Mouse (Mus musculus): ENCODE measurements around the gene Mrpl58. TPM values are rescaled to one million over a fixed set of nuclear protein-coding genes. Genes with fewer than 3 reads are reported as not detected.

Mrpl58 gene
- polyA plus RNA-seq, 1 experiment from 2014 or later: 145 TPM

DNA sequence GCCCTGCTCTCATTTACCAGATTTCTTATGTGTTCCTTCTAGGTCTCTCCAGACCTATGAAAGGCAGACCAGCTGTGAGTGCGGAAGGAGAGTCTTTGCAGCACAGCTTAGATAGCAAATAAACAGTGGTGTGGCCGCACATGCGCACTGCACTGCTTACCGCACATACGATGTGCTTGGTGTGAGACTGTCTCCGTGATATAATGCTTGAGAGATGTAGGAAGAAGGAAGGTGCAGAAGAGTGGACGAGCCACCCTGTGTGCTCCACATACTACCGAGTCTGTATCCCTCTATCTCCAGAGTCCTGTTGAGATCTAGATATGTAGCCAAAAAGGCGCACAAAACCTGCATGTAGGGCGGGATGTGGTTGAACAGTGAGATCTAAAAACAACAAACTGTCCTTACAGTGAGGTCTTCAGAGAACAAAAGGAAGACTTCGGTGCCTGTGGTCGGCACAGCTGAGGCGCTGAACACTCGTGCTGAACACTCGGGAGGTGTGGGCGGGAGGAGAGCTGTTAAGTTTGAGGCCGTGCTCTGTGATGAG lies 3.4 kb downstream of the Mrpl58 start:
- Histone ChIP-seq H3K4me1 (replicated peaks; ENCODE audit: control insufficient read depth, insufficient read depth, low read length) (0 out of 2 replicates have a peak, but pooled peaks cover 4% of the 10 kb centered on the region), H3K4me2 (replicated peaks; ENCODE audit: low read depth) (no peak overlapping the region), H3K27me3 (replicated peaks; ENCODE audit: control insufficient read depth, insufficient read depth, low read length) (no peaks in the 10 kb centered on the region), H3K9ac (ENCODE audit: low read depth, low read length) (no peak overlapping the region), H3K36me3 (ENCODE audit: control insufficient read depth, insufficient read depth) (peaks cover 27% of the 10 kb centered on the region; the same call in 1 of the 2 replicates), H3K27ac (ENCODE audit: low read depth, low read length) (no peak overlapping the region), H3K9me3 (ENCODE audit: control insufficient read depth) (no peaks in the 10 kb centered on the region), H3K4me3 (ENCODE audit: low read depth, low read length) (no peak overlapping the region)
- no peak for TF ChIP-seq CTCF (IDR thresholded peaks at IDR 0.05; ENCODE audit: low read depth)
- 91% methylated on average over 17 of the region's 17 CpGs for WGBS
- ATAC-seq: no peak

DNA sequence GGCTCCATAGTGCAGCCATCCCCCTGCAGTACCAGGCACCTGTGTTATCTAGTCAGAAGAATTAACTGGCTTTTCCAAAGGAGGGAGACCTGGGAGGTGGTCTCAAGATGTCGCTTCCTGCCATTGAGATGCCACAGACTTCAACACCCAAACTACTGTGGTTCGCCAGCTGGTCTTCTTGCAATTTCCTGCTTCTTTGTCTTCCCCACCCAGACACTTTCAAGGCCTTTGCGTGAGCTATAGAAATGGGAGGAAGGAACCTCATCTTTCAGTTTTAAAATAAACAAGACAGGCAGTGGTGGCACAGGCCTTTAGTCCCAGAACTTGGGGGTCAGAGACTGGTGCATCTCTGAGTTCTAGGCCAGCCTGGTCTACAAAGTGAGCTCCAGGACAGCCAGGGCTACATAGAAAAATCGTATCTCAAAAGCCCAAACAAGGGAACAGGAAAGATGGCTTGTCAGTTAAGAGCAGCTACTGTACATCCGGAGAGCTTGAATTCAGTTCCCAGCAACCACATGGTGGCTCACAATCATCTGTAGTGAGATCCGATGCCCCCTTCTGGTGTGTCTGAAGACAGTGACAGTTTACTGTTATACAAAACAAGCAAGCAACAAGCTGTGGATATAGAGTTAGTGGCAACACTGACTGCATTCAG lies 4.8 kb downstream of the Mrpl58 start:
- no peak overlapping the region for H3K4me2 ChIP-seq (replicated peaks; ENCODE audit: low read depth)
- H3K4me1 ChIP-seq (replicated peaks; ENCODE audit: control insufficient read depth, insufficient read depth, low read length): 0 out of 2 replicates have a peak, but pooled peaks cover 4% of the 10 kb centered on the region
- no peak for TF ChIP-seq CTCF (IDR thresholded peaks at IDR 0.05; ENCODE audit: low read depth)
- ATAC-seq: no peak
- H3K27me3 ChIP-seq (replicated peaks; ENCODE audit: control insufficient read depth, insufficient read depth, low read length): no peaks in the 10 kb centered on the region
- H3K27ac ChIP-seq (ENCODE audit: low read depth, low read length): no peak overlapping the region
- no peak overlapping the region for H3K9ac ChIP-seq (ENCODE audit: low read depth, low read length)
- no peaks in the 10 kb centered on the region for H3K9me3 ChIP-seq (ENCODE audit: control insufficient read depth)
- WGBS: 75% methylated on average over 6 of the region's 6 CpGs
- H3K4me3 ChIP-seq (ENCODE audit: low read depth, low read length): no peak overlapping the region
- H3K36me3 ChIP-seq (ENCODE audit: control insufficient read depth, insufficient read depth): peaks cover 27% of the 10 kb centered on the region; the same call in 1 of the 2 replicates

DNA sequence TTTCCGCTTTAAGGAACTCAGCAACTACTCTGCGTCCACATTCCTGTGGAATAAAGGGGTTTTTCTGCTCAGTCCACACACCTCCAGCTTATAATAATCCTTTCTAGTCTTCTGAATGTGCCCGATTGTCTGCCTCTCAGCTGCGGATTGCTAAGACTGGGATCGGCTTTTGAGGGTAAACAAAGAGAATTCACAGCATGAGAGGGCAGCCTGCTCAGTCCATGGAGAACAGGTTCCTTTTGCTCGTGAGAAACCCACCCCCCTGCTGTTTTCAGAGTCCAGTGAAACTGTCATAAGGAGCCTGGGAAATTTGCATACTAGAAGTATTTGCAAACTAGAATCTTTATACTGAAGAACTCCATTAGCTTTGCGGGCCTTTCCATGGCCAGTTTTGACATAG lies 6.0 kb downstream of the Mrpl58 start:
- no peak overlapping the region for H3K4me3 ChIP-seq (ENCODE audit: low read depth, low read length)
- no peak for ATAC-seq
- 87% methylated on average over 7 of the region's 7 CpGs for WGBS

DNA sequence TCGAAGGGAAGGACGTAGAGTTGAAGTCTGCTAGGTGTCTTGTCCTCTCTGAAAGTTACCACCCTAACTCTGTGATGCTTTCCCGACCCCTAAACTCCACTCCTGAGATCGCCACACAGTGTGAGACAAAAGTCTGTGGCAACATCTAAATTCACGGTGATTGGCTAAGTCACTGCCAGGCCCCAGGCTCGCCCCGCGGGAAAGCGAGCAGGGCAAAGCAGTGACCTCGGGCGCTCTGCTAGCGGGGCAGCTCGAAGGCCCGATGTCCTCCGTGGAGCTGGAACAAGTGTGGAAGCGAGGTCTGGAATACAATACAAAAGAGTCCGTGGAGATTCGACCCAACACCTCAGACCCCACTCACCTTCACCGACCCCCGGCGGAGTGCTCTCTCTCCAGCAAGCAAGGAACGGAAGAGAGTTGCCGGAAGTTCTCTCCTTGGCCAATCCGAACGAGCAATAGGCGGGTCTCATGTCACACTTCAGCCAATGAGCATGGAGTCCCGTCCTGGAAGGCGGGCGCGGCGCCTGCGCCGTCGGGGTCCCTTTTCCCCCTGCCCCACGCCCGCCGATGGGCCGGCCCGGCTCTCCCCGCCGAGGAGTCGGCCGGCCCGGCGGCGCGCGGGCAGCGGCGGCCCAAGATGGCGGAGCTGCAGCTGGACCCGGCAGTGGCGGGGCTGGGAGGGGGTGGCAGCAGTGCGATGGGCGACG lies 16.1 kb downstream of the Mrpl58 start, which contains the start of the genes Atp5h and Kctd2:
Atp5h (minus strand) TSS at position 432 of the 707 bp plus-strand sequence.
Kctd2 (plus strand) TSS at position 598 of the 707 bp plus-strand sequence.
- H3K9me3 ChIP-seq (ENCODE audit: control insufficient read depth): no peaks in the 10 kb centered on the region
- H3K27me3 ChIP-seq (replicated peaks; ENCODE audit: control insufficient read depth, insufficient read depth, low read length): no peaks in the 10 kb centered on the region
- TF ChIP-seq CTCF (IDR thresholded peaks at IDR 0.05; ENCODE audit: low read depth): no peak
- H3K4me2 ChIP-seq (replicated peaks; ENCODE audit: low read depth): peak within 1 kb of the TSS; percentile 91
- peak within 1 kb of the TSS; percentile 95 for H3K9ac ChIP-seq (ENCODE audit: low read depth, low read length)
- H3K27ac ChIP-seq (ENCODE audit: low read depth, low read length): peak within 1 kb of the TSS; percentile 86
- peak; percentile 96 for ATAC-seq
- H3K4me3 ChIP-seq (ENCODE audit: low read depth, low read length): peak within 1 kb of the TSS; percentile 98
- WGBS: under 1% methylated on average over 52 of the region's 56 CpGs
- H3K4me1 ChIP-seq (replicated peaks; ENCODE audit: control insufficient read depth, insufficient read depth, low read length): peaks cover 3% of the 10 kb centered on the region; the same call in 1 of the 2 replicates
- H3K36me3 ChIP-seq (ENCODE audit: control insufficient read depth, insufficient read depth): peaks cover 40% of the 10 kb centered on the region

More for the DNA sequence above, 6.0 kb downstream of the Mrpl58 start:
- H3K4me1 ChIP-seq (replicated peaks; ENCODE audit: control insufficient read depth, insufficient read depth, low read length): no peaks in the 10 kb centered on the region; the same call in 1 of the 2 replicates
- H3K27ac ChIP-seq (ENCODE audit: low read depth, low read length): no peak overlapping the region
- H3K27me3 ChIP-seq (replicated peaks; ENCODE audit: control insufficient read depth, insufficient read depth, low read length): no peaks in the 10 kb centered on the region
- no peak overlapping the region for H3K4me2 ChIP-seq (replicated peaks; ENCODE audit: low read depth)
- TF ChIP-seq CTCF (IDR thresholded peaks at IDR 0.05; ENCODE audit: low read depth): no peak
- H3K9ac ChIP-seq (ENCODE audit: low read depth, low read length): no peak overlapping the region
- H3K9me3 ChIP-seq (ENCODE audit: control insufficient read depth): no peaks in the 10 kb centered on the region
- H3K36me3 ChIP-seq (ENCODE audit: control insufficient read depth, insufficient read depth): peaks cover 27% of the 10 kb centered on the region; the same call in 1 of the 2 replicates

DNA sequence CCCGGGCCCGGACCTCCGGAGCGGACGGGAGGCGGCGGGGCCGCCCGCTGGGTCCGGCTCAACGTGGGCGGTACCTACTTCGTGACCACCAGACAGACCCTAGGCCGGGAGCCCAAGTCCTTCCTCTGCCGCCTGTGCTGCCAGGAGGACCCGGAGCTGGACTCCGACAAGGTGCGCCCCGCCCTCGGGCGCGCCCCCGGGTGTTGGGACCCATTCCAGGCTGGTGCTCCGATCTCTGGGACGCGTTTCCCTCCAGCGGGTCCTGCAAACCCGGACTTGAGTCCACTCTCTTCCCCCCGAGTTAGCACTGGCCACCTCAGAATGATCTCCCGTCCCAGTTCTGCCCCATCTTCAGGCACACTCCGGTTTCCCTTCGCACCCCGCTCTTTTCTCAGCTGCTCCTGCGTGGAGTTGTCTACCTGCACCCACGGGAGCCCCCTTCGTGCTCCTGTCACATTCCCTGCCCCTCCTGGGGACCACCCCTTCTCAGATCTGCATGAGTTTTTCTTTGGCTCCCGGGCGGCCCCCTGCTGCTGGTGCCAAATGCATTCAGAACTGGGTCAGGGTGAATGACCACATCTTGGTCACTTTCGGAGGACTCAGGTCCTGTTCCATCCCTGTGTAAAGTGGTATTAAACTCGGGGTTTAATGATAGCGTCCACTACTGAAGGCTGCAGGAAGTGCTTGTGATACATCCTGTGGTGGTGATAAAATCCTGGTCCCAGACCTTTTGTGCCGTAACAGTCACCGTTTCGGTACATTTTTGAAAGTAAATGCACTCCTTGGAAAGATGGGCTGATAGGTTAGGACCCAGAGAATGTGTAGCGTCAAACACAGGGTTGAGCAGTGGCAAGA lies 17.0 kb downstream of the Mrpl58 start:
- no peaks in the 10 kb centered on the region for H3K27me3 ChIP-seq (replicated peaks; ENCODE audit: control insufficient read depth, insufficient read depth, low read length)
- peak overlapping the region; percentile 95 for H3K9ac ChIP-seq (ENCODE audit: low read depth, low read length)
- H3K27ac ChIP-seq (ENCODE audit: low read depth, low read length): peak overlapping the region; percentile 86
- H3K4me2 ChIP-seq (replicated peaks; ENCODE audit: low read depth): peak overlapping the region; percentile 91
- 1% methylated on average over 42 of the region's 45 CpGs for WGBS
- H3K36me3 ChIP-seq (ENCODE audit: control insufficient read depth, insufficient read depth): peaks cover 41% of the 10 kb centered on the region
- H3K9me3 ChIP-seq (ENCODE audit: control insufficient read depth): no peaks in the 10 kb centered on the region
- H3K4me1 ChIP-seq (replicated peaks; ENCODE audit: control insufficient read depth, insufficient read depth, low read length): peaks cover 3% of the 10 kb centered on the region; the same call in 1 of the 2 replicates
- peak overlapping the region; percentile 98 for H3K4me3 ChIP-seq (ENCODE audit: low read depth, low read length)
- TF ChIP-seq CTCF (IDR thresholded peaks at IDR 0.05; ENCODE audit: low read depth): peak; percentile 34
- ATAC-seq: peak; percentile 58

Data from intestine, postnatal 0 days (tissue).